Mouse (Mus musculus): ENCODE data around the gene Rpp25l. TPM values are rescaled to one million over a fixed set of nuclear protein-coding genes. Genes with fewer than 3 reads are reported as not detected.
A peak's percentile ranks its signal among the peaks of the same experiment; 100 is the strongest.

Gene Rpp25l
- polyA plus RNA-seq, 1 experiment from 2014 or later: 65.2 TPM

- no peak overlapping the region for H3K4me2 ChIP-seq (ENCODE audit: low read length)
- peaks cover 24% of the 10 kb centered on the region for H3K4me1 ChIP-seq (replicated peaks; ENCODE audit: insufficient read depth, low read length)
- H3K9me3 ChIP-seq (replicated peaks; ENCODE audit: low read length): no peaks in the 10 kb centered on the region
- no peak for DNase-seq (ENCODE audit: low spot score)
- no peaks in the 10 kb centered on the region for H3K27me3 ChIP-seq (ENCODE audit: insufficient read depth, low read length)
- no peaks in the 10 kb centered on the region for H3K36me3 ChIP-seq (ENCODE audit: insufficient read depth, low read length)
- H3K9ac ChIP-seq (ENCODE audit: low read depth, low read length): no peak overlapping the region; the same call in 1 of the 2 replicates
- ATAC-seq (replicated peaks; ENCODE audit: low FRiP score, low read depth): no peak
- TF ChIP-seq CTCF (IDR thresholded peaks at IDR 0.05; ENCODE audit: low read depth): no peak
- no peak overlapping the region for H3K27ac ChIP-seq
- 22% methylated on average over 5 of the region's 5 CpGs for WGBS
- no peak overlapping the region for H3K4me3 ChIP-seq (replicated peaks; ENCODE audit: low read depth, low read length)
Observed at GRCm38 (mm10) chr4:41671500-41671899, 41.8 kb downstream of the Rpp25l start.

GRCm38 (mm10) chr4:41670836-41671235 is 42.5 kb downstream of the Rpp25l start:
- no peak overlapping the region for H3K4me3 ChIP-seq (replicated peaks; ENCODE audit: low read depth, low read length)
- 91% methylated on average over 18 of the region's 18 CpGs for WGBS
- H3K4me1 ChIP-seq (replicated peaks; ENCODE audit: insufficient read depth, low read length): peaks cover 18% of the 10 kb centered on the region; the same call in 1 of the 2 replicates
- no peaks in the 10 kb centered on the region for H3K9me3 ChIP-seq (replicated peaks; ENCODE audit: low read length)
- H3K27ac ChIP-seq: no peak overlapping the region
- no peak overlapping the region for H3K4me2 ChIP-seq (ENCODE audit: low read length)
- no peaks in the 10 kb centered on the region for H3K36me3 ChIP-seq (ENCODE audit: insufficient read depth, low read length)
- no peak for TF ChIP-seq CTCF (IDR thresholded peaks at IDR 0.05; ENCODE audit: low read depth)
- ATAC-seq (replicated peaks; ENCODE audit: low FRiP score, low read depth) (no peak), DNase-seq (ENCODE audit: low spot score) (no peak)
- H3K9ac ChIP-seq (ENCODE audit: low read depth, low read length): no peak overlapping the region
- no peaks in the 10 kb centered on the region for H3K27me3 ChIP-seq (ENCODE audit: insufficient read depth, low read length)

GRCm38 (mm10) chr4:41666646-41667045 is 46.7 kb downstream of the Rpp25l start:
- Histone ChIP-seq H3K9ac (ENCODE audit: low read depth, low read length) (no peak overlapping the region), H3K4me2 (ENCODE audit: low read length) (no peak overlapping the region), H3K27me3 (ENCODE audit: insufficient read depth, low read length) (no peaks in the 10 kb centered on the region), H3K27ac (no peak overlapping the region), H3K4me3 (replicated peaks; ENCODE audit: low read depth, low read length) (no peak overlapping the region), H3K36me3 (ENCODE audit: insufficient read depth, low read length) (no peaks in the 10 kb centered on the region), H3K9me3 (replicated peaks; ENCODE audit: low read length) (no peaks in the 10 kb centered on the region), H3K4me1 (replicated peaks; ENCODE audit: insufficient read depth, low read length) (peaks cover 36% of the 10 kb centered on the region)
- DNase-seq (ENCODE audit: low spot score) (no peak), ATAC-seq (replicated peaks; ENCODE audit: low FRiP score, low read depth) (no peak)
- 53% methylated on average over 11 of the region's 11 CpGs for WGBS
- TF ChIP-seq CTCF (IDR thresholded peaks at IDR 0.05; ENCODE audit: low read depth): no peak

- H3K27ac ChIP-seq: peak overlapping the region; percentile 54
- WGBS: 6% methylated on average over 7 of the region's 8 CpGs
- H3K4me3 ChIP-seq (replicated peaks; ENCODE audit: low read depth, low read length): no peak overlapping the region
- peak overlapping the region; percentile 23 for H3K4me2 ChIP-seq (ENCODE audit: low read length)
- no peaks in the 10 kb centered on the region for H3K36me3 ChIP-seq (ENCODE audit: insufficient read depth, low read length)
- ATAC-seq (replicated peaks; ENCODE audit: low FRiP score, low read depth): peak; percentile 50
- H3K9ac ChIP-seq (ENCODE audit: low read depth, low read length): no peak overlapping the region
- no peaks in the 10 kb centered on the region for H3K9me3 ChIP-seq (replicated peaks; ENCODE audit: low read length)
- H3K4me1 ChIP-seq (replicated peaks; ENCODE audit: insufficient read depth, low read length): peaks cover 41% of the 10 kb centered on the region
- peak; percentile 77 for DNase-seq (ENCODE audit: low spot score)
- no peaks in the 10 kb centered on the region for H3K27me3 ChIP-seq (ENCODE audit: insufficient read depth, low read length)
- TF ChIP-seq CTCF (IDR thresholded peaks at IDR 0.05; ENCODE audit: low read depth): no peak
Observed at GRCm38 (mm10) chr4:41665009-41665675, 48.2 kb downstream of the Rpp25l start.

- H3K27me3 ChIP-seq (ENCODE audit: insufficient read depth, low read length): no peaks in the 10 kb centered on the region
- H3K4me3 ChIP-seq (replicated peaks; ENCODE audit: low read depth, low read length): no peak overlapping the region
- WGBS: 20% methylated on average over 7 of the region's 7 CpGs
- H3K9ac ChIP-seq (ENCODE audit: low read depth, low read length): no peak overlapping the region
- ATAC-seq (replicated peaks; ENCODE audit: low FRiP score, low read depth) (peak; percentile 25; the same call in 1 of the 2 replicates), DNase-seq (ENCODE audit: low spot score) (peak; percentile 53)
- peak; percentile 21; the same call in 1 of the 2 replicates for TF ChIP-seq CTCF (IDR thresholded peaks at IDR 0.05; ENCODE audit: low read depth)
- no peaks in the 10 kb centered on the region for H3K36me3 ChIP-seq (ENCODE audit: insufficient read depth, low read length)
- H3K27ac ChIP-seq: peak overlapping the region; percentile 54
- peaks cover 41% of the 10 kb centered on the region for H3K4me1 ChIP-seq (replicated peaks; ENCODE audit: insufficient read depth, low read length)
- H3K4me2 ChIP-seq (ENCODE audit: low read length): no peak overlapping the region
- H3K9me3 ChIP-seq (replicated peaks; ENCODE audit: low read length): no peaks in the 10 kb centered on the region
Observed at GRCm38 (mm10) chr4:41664533-41664932, 48.8 kb downstream of the Rpp25l start.

GRCm38 (mm10) chr4:41663614-41664013 is 49.7 kb downstream of the Rpp25l start:
- no peak for DNase-seq (ENCODE audit: low spot score)

More at GRCm38 (mm10) chr4:41663614-41664013, 49.7 kb downstream of the Rpp25l start:
- Histone ChIP-seq H3K4me2 (ENCODE audit: low read length) (no peak overlapping the region), H3K27ac (no peak overlapping the region), H3K36me3 (ENCODE audit: insufficient read depth, low read length) (no peaks in the 10 kb centered on the region), H3K4me3 (replicated peaks; ENCODE audit: low read depth, low read length) (no peak overlapping the region), H3K4me1 (replicated peaks; ENCODE audit: insufficient read depth, low read length) (peaks cover 44% of the 10 kb centered on the region), H3K9me3 (replicated peaks; ENCODE audit: low read length) (no peaks in the 10 kb centered on the region), H3K9ac (ENCODE audit: low read depth, low read length) (no peak overlapping the region), H3K27me3 (ENCODE audit: insufficient read depth, low read length) (no peaks in the 10 kb centered on the region)
- ATAC-seq (replicated peaks; ENCODE audit: low FRiP score, low read depth): no peak
- TF ChIP-seq CTCF (IDR thresholded peaks at IDR 0.05; ENCODE audit: low read depth): no peak
- WGBS: 29% methylated on average over 9 of the region's 9 CpGs
